Mouse (Mus musculus) C2C12 (cell line): ENCODE measurements around the gene Lef1.

ENCODE experiments used
- CEBPB ChIP-seq: IDR thresholded peaks from one replicate; pipeline ENCODE4 v1.6.1; 2011; ENCODE audit warnings: low read depth, mild to moderate bottlenecking, control low read depth, moderate library complexity
- CTCF ChIP-seq: IDR thresholded peaks from one replicate; pipeline ENCODE4 v1.5.1; 2011; ENCODE audit not compliant: control insufficient read depth, insufficient read depth, insufficient read length
- MAX ChIP-seq: IDR thresholded peaks from one replicate; pipeline ENCODE4 v1.6.1; 2011; ENCODE audit warnings: mild to moderate bottlenecking, control low read depth
- MYOD1 ChIP-seq: IDR thresholded peaks from one replicate; pipeline ENCODE4 v1.6.1; 2011; ENCODE audit warnings: low read depth; ENCODE audit not compliant: control insufficient read depth, insufficient read length
- MYOG ChIP-seq: IDR thresholded peaks from one replicate; pipeline ENCODE4 v1.6.1; 2011; ENCODE audit not compliant: control insufficient read depth, insufficient read length; ENCODE audit errors: extremely low read depth
- USF1 ChIP-seq: IDR thresholded peaks from one replicate; pipeline ENCODE4 v1.6.1; 2011; ENCODE audit warnings: low read depth, mild to moderate bottlenecking, control low read depth, moderate library complexity

DNA sequence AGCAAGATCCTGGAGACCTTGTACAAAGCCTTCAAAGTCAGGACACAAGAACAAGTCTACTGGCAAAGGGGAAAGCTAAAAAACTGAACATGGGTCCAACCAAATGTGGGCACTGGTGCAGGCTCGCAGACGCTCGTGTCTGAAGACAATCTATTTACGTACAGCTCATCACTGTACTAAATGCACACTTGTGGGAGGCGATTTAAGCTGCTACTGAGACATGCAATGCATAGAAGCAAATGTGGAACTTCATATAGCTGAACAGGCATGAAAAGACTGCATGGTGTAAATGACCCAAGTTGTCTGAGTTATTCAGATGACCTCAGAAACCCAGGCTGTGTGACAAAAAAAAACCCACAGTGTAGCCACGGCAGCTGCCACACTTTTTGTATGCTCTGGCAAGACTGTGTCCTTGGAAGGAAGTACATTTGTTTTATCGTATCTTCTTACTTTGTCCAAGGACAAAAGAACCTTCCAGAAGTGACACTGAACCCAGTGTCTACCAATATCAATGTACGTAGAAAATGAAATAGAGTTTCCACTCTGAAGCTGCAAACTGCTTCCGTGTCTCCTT is 149.2 kb downstream of the Lef1 start:
- TF ChIP-seq CTCF (no peak), USF1 (no peak), CEBPB (no peak), MAX (no peak), MYOG (no peak), MYOD1 (no peak)
